Mouse (Mus musculus): Measurements from ENCODE around the gene Vmn2r11. TPM values are rescaled to one million over a fixed set of nuclear protein-coding genes. Genes with fewer than 3 reads are reported as not detected.
"Not testable (repeated sequence)": the region's sequence is repeated elsewhere in the genome, so short reads cannot be mapped to it uniquely, and the experiment has no call there.

The Vmn2r11 gene
- not detected in 2 replicates for polyA plus RNA-seq (2014; fragmentation: Nextera tagmentation; extraction: Ambion mirVana)

DNA sequence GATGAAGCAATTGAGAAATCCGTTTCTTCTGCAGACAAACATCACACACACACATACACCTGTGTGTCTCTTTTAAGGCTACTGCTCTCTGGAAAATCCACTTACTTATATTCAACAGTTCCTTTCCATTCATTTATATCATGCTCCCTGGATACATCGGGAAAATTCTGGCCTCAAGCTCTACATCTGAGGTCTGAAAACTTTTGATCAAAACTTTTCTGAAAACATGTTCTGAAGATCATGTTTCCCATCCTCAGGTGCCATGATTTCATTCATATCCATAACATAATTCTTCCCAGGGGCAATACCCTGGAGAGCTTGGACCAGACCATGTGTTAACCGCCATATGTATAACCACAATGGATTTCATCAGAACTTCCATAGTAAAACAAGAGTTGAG, at the start of gene Vmn2r11:
Vmn2r11 (minus strand) TSS at position 101 of the 400 bp plus-strand sequence.
- not testable (repeated sequence) for H3K9me3 ChIP-seq (ENCODE audit: control insufficient read depth, low read length); H3K27me3 ChIP-seq (ENCODE audit: control insufficient read depth, insufficient read depth, low read length); H3K4me3 ChIP-seq (ENCODE audit: low read depth, low read length); H3K27ac ChIP-seq (ENCODE audit: low read depth, low read length); H3K4me2 ChIP-seq (replicated peaks; ENCODE audit: low read depth, low read length); H3K4me1 ChIP-seq (replicated peaks; ENCODE audit: control insufficient read depth, insufficient read depth, low read length); DNase-seq (ENCODE audit: low spot score); H3K9ac ChIP-seq (ENCODE audit: low read depth, low read length); ATAC-seq (ENCODE audit: low FRiP score); H3K36me3 ChIP-seq (ENCODE audit: control insufficient read depth, insufficient read depth, low read length)
- WGBS, result 84% methylated on average over 3 of the region's 3 CpGs

DNA sequence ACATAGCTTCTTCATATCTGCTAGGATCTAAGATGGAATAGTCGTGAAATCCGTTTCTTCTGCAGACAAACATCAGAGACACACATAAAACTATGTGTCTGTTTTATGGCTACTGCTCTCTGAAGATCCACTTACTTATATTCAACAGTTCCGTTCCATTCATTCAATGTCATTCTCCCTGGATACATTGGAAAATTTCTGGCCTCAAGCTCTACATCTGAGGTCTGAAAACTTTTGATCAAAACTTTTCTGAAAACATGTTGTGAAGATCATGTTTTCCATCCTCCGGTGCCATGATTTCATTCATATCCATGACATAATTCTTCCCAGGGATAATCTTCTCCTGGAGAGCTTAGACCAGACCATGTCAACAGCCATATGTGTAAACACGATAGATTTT, 38.5 kb upstream of the Vmn2r11 start, which contains the start of gene Vmn2r12:
Vmn2r12 (minus strand) TSS at position 101 of the 400 bp plus-strand sequence.
- not testable (repeated sequence) for DNase-seq (ENCODE audit: low spot score); ATAC-seq (ENCODE audit: low FRiP score)

DNA sequence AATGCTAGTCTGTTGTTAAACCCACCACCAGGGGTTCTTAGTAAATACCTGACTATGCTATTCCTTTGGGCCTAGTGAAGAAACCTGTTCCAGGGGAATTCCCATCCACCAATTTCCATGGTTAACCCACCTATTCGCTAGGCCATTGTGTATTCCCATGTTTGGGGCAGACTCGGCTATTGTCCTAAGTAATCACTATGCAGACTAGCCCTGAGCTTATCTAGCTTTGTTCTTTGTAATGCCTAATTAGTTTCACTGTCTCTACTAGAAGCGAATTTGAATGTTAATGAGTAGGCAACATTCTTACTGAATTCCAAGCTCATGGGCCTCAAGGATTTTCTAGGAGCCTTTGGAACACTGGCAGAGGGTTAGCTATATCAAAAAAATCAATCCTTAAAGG, 37.1 kb upstream of the Vmn2r11 start:
- not testable (repeated sequence) for H3K27me3 ChIP-seq (ENCODE audit: control insufficient read depth, insufficient read depth, low read length); H3K4me3 ChIP-seq (ENCODE audit: low read depth, low read length); H3K27ac ChIP-seq (ENCODE audit: low read depth, low read length); H3K4me2 ChIP-seq (replicated peaks; ENCODE audit: low read depth, low read length); ATAC-seq (ENCODE audit: low FRiP score); H3K9ac ChIP-seq (ENCODE audit: low read depth, low read length); H3K9me3 ChIP-seq (ENCODE audit: control insufficient read depth, low read length); DNase-seq (ENCODE audit: low spot score); H3K4me1 ChIP-seq (replicated peaks; ENCODE audit: control insufficient read depth, insufficient read depth, low read length); H3K36me3 ChIP-seq (ENCODE audit: control insufficient read depth, insufficient read depth, low read length)
- 76% methylated on average over 3 of the region's 3 CpGs for WGBS

More for the DNA sequence above, 38.5 kb upstream of the Vmn2r11 start, which contains the start of gene Vmn2r12:
- H3K4me1 ChIP-seq (replicated peaks; ENCODE audit: control insufficient read depth, insufficient read depth, low read length); H3K9me3 ChIP-seq (ENCODE audit: control insufficient read depth, low read length); H3K27me3 ChIP-seq (ENCODE audit: control insufficient read depth, insufficient read depth, low read length); H3K36me3 ChIP-seq (ENCODE audit: control insufficient read depth, insufficient read depth, low read length); H3K4me3 ChIP-seq (ENCODE audit: low read depth, low read length); H3K4me2 ChIP-seq (replicated peaks; ENCODE audit: low read depth, low read length); H3K27ac ChIP-seq (ENCODE audit: low read depth, low read length); H3K9ac ChIP-seq (ENCODE audit: low read depth, low read length): not testable (repeated sequence)
- WGBS, result 91% methylated on average over 5 of the region's 5 CpGs

DNA sequence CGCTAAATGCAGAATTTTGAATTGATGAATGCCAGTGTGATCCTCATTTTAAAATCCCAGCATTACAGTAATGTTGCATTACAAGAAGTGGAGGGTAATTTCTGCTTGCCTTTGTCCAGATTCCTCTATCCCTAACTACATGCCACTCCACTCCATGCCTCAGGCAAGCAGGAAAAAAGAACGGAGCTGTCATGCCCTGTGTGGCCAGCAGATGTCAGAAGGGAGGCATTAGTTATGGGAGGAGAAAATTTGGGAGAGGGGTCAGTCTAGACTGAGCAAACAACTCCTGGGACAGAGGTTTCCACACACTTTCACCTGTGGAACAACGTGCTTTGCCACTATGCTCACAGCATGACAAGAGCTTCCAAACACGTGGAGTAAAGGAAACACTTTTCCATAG, 12.6 kb upstream of the Vmn2r11 start:
- not testable (repeated sequence) for H3K27me3 ChIP-seq (ENCODE audit: control insufficient read depth, insufficient read depth, low read length); ATAC-seq (ENCODE audit: low FRiP score)

DNA sequence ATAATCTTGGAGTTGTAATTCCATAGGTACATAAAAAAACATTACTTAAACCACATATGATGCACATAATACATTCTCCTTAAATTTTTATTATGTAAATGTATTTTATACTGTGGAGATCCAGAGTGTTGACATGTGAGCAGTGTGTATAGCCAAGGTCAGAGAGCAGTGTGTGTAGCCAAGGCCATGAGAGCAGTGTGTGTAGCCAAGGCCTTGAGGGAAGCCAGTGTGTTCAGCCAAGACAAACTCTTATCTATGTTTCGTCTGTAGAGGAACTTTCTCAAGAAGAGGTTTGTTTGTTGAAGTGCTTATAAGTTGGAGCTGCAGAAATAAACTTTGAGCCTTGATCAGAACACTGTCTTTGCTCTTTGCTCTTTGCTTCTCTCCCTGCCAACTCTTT, 4.1 kb downstream of the Vmn2r11 start:
- H3K9ac ChIP-seq (ENCODE audit: low read depth, low read length), result no peak overlapping the region
- no peak for ATAC-seq (ENCODE audit: low FRiP score)
- H3K36me3 ChIP-seq (ENCODE audit: control insufficient read depth, insufficient read depth, low read length), result no peaks in the 10 kb centered on the region
- no peaks in the 10 kb centered on the region for H3K27me3 ChIP-seq (ENCODE audit: control insufficient read depth, insufficient read depth, low read length)
- H3K9me3 ChIP-seq (ENCODE audit: control insufficient read depth, low read length), result no peaks in the 10 kb centered on the region
- H3K27ac ChIP-seq (ENCODE audit: low read depth, low read length), result no peak overlapping the region
- H3K4me1 ChIP-seq (replicated peaks; ENCODE audit: control insufficient read depth, insufficient read depth, low read length), result no peaks in the 10 kb centered on the region
- no peak for DNase-seq (ENCODE audit: low spot score)
- H3K4me2 ChIP-seq (replicated peaks; ENCODE audit: low read depth, low read length), result no peak overlapping the region
- 84% methylated on average over 1 of the region's 1 CpGs for WGBS
- no peak overlapping the region for H3K4me3 ChIP-seq (ENCODE audit: low read depth, low read length)

More for the DNA sequence above, 12.6 kb upstream of the Vmn2r11 start:
- not testable (repeated sequence) for H3K27ac ChIP-seq (ENCODE audit: low read depth, low read length); H3K9me3 ChIP-seq (ENCODE audit: control insufficient read depth, low read length); H3K36me3 ChIP-seq (ENCODE audit: control insufficient read depth, insufficient read depth, low read length); H3K4me2 ChIP-seq (replicated peaks; ENCODE audit: low read depth, low read length); DNase-seq (ENCODE audit: low spot score); H3K9ac ChIP-seq (ENCODE audit: low read depth, low read length); H3K4me1 ChIP-seq (replicated peaks; ENCODE audit: control insufficient read depth, insufficient read depth, low read length); H3K4me3 ChIP-seq (ENCODE audit: low read depth, low read length)
- 47% methylated on average over 4 of the region's 4 CpGs for WGBS

DNA sequence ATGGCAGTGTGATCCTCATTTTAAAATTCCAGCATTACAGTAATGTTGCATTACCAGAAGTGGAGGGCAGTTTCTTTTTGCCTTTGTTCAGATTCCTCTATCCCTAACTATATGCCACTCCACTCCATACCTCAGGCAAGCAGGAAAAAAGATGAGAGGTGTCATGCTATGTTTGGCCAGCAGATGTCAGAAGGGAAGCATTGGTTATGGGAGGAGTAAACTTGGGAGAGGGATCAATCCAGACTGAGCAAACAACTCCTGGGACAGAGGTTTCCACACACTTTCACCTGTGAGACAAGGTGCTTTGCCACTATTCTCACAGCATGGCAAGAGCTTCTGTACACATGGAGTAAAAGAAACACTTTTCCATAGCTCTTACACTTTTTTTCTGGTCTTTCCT, 26.8 kb downstream of the Vmn2r11 start:
- DNase-seq (ENCODE audit: low spot score) (peak; percentile 1), ATAC-seq (ENCODE audit: low FRiP score) (no peak)
- H3K36me3 ChIP-seq (ENCODE audit: control insufficient read depth, insufficient read depth, low read length), result no peaks in the 10 kb centered on the region
- H3K4me3 ChIP-seq (ENCODE audit: low read depth, low read length), result no peak overlapping the region
- H3K4me1 ChIP-seq (replicated peaks; ENCODE audit: control insufficient read depth, insufficient read depth, low read length), result no peaks in the 10 kb centered on the region
- H3K9me3 ChIP-seq (ENCODE audit: control insufficient read depth, low read length), result no peaks in the 10 kb centered on the region
- H3K4me2 ChIP-seq (replicated peaks; ENCODE audit: low read depth, low read length), result no peak overlapping the region
- no peaks in the 10 kb centered on the region for H3K27me3 ChIP-seq (ENCODE audit: control insufficient read depth, insufficient read depth, low read length)
- H3K9ac ChIP-seq (ENCODE audit: low read depth, low read length), result no peak overlapping the region
- no peak overlapping the region for H3K27ac ChIP-seq (ENCODE audit: low read depth, low read length)

DNA sequence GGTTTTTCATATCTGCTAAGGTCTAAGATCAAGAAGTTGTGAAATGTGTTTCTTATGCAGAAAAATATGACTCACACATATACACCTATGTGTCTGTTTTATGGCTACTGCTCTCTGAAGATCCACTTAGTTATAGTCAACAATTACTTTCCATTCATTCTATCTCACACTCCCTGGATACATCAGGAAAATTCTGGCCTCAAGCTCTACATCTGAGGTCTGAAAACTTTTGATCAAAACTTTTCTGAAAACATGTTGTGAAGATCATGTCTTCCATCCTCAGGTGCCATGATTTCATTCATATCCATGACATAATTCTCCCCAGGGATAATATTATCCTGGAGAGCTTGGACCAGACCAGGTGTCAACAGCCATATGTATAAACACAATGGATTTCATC, 52.9 kb downstream of the Vmn2r11 start, which contains the start of gene Vmn2r10:
Vmn2r10 (minus strand) TSS at position 101 of the 400 bp plus-strand sequence.
- not testable (repeated sequence) for H3K9ac ChIP-seq (ENCODE audit: low read depth, low read length); H3K4me2 ChIP-seq (replicated peaks; ENCODE audit: low read depth, low read length); H3K4me3 ChIP-seq (ENCODE audit: low read depth, low read length); ATAC-seq (ENCODE audit: low FRiP score); H3K36me3 ChIP-seq (ENCODE audit: control insufficient read depth, insufficient read depth, low read length); H3K27me3 ChIP-seq (ENCODE audit: control insufficient read depth, insufficient read depth, low read length); H3K9me3 ChIP-seq (ENCODE audit: control insufficient read depth, low read length); DNase-seq (ENCODE audit: low spot score); H3K27ac ChIP-seq (ENCODE audit: low read depth, low read length); H3K4me1 ChIP-seq (replicated peaks; ENCODE audit: control insufficient read depth, insufficient read depth, low read length)

Other genes starting within 250 kb of the Vmn2r11 start
- gene Vmn2r9, start 207.0 kb downstream of the Vmn2r11 start, polyA plus RNA-seq (2014; fragmentation: Nextera tagmentation; extraction: Ambion mirVana), result not detected in 2 replicates
- gene Vmn2r10, start 53.0 kb downstream of the Vmn2r11 start, polyA plus RNA-seq (2014; fragmentation: Nextera tagmentation; extraction: Ambion mirVana), result not detected in 2 replicates
- gene Vmn2r12, start 38.4 kb upstream of the Vmn2r11 start, polyA plus RNA-seq (2014; fragmentation: Nextera tagmentation; extraction: Ambion mirVana), result not detected in 2 replicates
- not detected in 2 replicates for gene Vmn2r13, start 132.6 kb upstream of the Vmn2r11 start, polyA plus RNA-seq (2014; fragmentation: Nextera tagmentation; extraction: Ambion mirVana)
- not detected in 2 replicates for gene Vmn2r14, start 165.1 kb upstream of the Vmn2r11 start, polyA plus RNA-seq (2014; fragmentation: Nextera tagmentation; extraction: Ambion mirVana)
- gene Vmn2r15, start 238.1 kb upstream of the Vmn2r11 start, polyA plus RNA-seq (2014; fragmentation: Nextera tagmentation; extraction: Ambion mirVana), result not detected in 2 replicates